Mouse (Mus musculus) kidney, postnatal 4 days (tissue): ENCODE data around the gene Galnt7.

Experiments
- DNase-seq, 2 experiments: peaks; one replicate each; pipeline ENCODE4 v3.0.0; 2021; ENCODE audit warnings: mixed read lengths in 2 of 2

Gene Galnt7

GRCm38 (mm10) chr8:57652456-57653055 is at the start of gene Galnt7:
Galnt7 (minus strand) TSS chr8:57653032.
- peak; percentile 80 to 87 for DNase-seq

- DNase-seq, result no peak
These were observed 35.8 kb upstream of the Galnt7 start for GRCm38 (mm10) chr8:57688633-57689032.

- no peak for DNase-seq
These were observed 33.0 kb upstream of the Galnt7 start for GRCm38 (mm10) chr8:57685803-57686202.

DNA sequence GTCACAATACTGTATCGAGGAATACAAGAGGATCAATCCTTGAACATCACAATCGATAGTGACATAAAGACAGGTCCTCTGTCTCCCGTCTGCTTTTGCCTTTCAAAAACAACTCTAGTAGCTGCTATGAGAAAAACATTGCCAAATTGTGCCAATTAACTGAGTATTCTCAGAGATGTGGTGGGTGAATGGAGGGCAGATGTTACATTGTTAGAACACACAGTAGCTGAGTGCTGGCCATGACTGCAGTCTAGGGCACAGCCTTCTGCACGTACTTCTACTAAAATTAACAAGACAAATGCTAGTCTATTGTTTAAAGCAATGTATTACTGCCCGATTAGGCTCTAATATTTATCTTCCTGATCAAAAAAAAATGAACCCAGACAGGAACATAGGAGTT is 27.2 kb upstream of the Galnt7 start:
- DNase-seq, result no peak

DNA sequence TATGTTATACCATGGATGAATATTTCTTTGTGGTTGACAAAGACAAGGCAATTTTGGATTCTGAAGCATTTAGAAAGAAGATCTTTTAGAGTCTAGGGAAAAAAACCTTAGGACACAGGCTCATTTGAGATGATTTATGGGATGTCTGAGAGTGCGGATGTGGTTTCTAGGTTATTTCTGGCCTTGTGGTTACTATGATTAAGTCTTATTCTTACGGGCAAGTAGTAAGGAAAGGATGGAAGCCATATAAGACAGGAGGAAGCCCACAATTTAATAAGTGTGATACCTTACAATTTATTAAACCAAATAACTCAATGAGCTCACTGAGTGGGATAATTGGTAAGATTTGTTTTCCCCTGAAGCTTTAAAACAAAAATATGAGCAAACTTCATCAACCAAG is 11.3 kb upstream of the Galnt7 start:
- DNase-seq, result no peak

DNA sequence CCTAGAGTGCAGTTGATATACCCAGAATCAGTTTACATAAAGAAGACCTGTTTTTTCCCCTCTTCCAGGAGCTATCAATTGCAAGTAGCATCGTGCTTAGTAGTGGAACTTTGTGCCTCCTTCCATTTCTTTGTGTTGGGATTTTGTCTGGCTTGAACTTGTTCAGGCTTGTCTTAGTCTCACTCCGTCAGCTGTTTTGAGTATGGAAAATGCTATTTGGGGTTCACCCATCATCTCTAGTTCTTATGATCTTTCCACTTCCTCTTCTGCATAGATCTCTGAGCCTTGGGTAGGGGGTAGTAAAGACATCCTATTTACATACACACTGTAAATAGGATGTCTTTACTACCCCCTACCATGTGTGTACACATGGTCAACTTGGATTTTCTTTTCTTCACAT is 7.2 kb upstream of the Galnt7 start:
- DNase-seq, result no peak

- no peak for DNase-seq
These were observed 3.6 kb upstream of the Galnt7 start for GRCm38 (mm10) chr8:57656446-57656845.

- DNase-seq, result no peak
These were observed 1.3 kb upstream of the Galnt7 start for GRCm38 (mm10) chr8:57654146-57654545.

- DNase-seq, result no peak
These were observed 915 bp upstream of the Galnt7 start for GRCm38 (mm10) chr8:57653768-57654125.

GRCm38 (mm10) chr8:57653056-57653767 is 380 bp upstream of the Galnt7 start:
- DNase-seq, result peak; percentile 65 to 78

DNA sequence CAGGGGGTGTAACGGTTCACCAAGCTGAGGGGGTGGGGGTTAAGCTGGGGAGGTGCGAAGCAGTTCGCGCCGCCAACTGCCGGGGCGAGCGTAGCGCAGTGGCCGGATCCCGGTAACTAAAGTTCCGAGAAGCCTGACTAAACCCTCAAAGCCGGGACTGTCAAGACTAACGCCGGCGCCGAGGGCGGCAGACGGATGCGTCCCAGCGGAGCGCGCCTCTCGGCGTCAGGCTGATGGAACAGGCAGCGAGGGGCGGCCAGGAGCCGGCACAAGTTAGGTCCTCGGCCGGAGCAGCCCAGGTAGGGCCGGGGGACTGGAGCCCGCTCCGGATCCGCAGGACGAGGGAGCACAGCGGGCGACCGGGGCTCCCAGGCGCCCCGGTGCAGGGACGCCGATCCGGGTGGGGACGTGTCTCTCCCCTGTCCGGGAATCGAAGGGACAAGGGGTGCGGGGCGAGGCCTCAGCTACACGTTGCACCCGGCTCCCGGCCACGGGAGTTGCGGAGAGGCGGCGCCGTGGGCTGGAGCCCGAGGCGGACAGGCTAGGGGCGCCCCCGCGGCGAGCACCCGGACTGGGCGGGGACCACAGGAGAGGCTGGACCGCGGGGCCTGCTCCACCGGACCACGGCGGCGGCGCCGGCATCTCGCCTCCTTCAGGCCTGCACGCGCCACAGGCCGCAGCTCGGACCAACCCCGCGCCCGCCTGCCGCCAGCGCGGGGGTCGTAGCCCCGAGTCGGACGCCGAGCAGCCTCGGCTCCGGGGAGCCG is 960 bp downstream of the Galnt7 start:
- peak; percentile 81 to 89 for DNase-seq

GRCm38 (mm10) chr8:57651357-57651688 is 1.5 kb downstream of the Galnt7 start:
- no peak for DNase-seq

GRCm38 (mm10) chr8:57650216-57650615 is 2.6 kb downstream of the Galnt7 start:
- DNase-seq, result no peak

DNA sequence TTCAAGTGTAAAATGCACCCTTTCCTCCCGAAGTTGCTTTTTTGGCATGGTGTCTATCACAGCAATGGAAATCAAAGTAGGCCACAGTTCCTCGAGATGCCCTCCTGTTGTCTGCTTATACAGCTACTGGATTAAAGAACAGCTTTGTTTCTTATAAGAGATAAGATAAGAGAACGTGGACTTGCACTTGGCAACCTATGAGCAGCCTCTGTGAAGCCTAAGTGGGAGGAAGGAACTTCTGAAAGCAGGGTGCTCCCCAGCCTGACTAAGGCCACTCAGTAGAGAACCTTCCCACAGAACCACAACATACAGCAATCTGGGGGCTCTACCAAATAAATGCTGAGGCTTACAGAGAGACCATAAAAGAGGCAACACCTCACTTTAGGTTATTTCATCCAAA is 5.3 kb downstream of the Galnt7 start:
- no peak for DNase-seq

GRCm38 (mm10) chr8:57644281-57644680 is 8.6 kb downstream of the Galnt7 start:
- no peak for DNase-seq

DNA sequence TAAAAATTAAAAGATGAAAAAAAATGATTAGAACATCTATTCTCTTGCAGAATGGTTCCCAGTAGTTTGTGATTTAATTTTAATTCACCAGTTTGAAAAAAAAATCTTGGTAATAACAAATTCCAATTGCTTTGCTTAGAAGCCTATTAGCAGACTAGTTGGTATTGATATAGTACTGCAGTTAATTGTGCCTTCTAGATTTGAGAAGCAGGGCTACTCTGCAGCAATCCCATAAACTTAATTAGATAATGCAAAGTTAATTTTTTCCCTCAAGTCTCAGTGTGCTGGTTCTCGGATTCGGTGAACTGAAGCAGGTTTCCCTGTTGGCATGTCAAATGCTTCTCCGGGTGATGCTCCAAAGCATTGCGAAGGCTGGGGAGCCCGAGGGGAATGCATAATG is 10.1 kb downstream of the Galnt7 start:
- DNase-seq, result no peak

DNA sequence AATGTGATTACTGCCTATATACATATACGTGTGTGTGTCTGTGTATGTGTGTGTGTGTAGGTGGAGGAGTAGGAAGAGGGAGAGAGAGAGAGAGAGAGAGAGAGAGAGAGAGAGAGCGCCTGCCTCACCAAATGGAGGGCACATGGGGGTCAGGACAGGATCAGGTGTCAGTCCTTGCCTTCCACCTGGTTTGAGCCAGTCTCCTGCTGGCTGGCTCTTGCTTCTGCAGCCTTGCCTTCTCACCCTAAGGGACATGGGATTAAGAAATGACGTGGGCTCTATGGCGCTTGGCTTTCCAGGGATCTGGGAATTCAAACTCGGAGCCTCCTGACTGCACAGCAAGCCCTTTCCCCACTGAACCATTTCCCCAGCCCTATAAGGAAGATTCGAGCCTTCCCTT is 13.9 kb downstream of the Galnt7 start:
- no peak for DNase-seq

DNA sequence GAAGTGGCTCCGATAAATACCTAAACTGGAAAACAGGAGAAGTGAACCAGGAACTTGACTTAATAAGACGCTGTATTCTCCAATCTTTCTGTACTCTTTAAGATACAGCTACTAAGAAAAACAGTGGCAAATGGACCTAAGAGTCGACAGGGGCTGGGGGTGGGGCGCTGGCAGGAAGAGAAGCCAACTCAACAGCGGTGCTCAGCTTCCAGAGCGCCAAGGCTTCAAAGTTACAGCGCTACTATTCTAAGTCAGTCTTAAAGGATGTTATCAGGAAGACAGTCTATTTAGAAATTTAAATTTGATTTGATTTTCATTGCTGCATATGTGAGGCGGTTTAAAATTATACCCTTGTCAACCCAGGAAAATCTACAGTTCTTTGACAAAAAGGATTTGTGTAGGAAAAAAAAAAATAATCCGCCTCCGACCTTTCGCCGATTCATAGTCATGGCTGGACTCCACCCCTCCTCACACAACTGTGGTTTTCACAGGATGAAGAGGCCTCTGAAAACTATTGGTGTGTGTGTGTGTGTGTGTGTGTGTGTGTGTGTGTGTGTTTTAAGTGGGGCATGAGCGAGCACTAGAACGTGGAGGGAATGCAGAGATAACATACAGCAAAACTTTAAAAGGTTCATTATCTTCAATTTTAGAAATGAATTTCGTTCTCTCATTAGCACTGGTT is 15.1 kb downstream of the Galnt7 start:
- no peak for DNase-seq

DNA sequence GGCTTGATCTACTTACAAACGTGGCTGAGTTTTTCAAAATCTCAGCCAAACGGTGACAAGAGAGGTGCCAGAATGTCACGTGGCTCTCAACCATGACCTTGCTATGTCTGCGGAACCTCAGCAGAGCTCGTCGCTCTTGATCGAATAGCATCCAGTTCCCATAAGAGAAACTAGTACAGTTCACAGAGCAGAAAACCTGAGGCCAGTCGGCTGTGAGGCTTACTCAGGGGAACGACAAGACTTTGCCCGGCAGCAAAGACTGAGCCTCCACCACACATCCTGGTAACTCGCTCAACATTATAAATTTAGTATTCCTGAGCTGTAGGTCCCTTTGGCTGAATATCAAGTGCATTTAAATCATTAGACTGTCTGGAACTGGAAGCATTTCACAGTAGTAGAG is 16.1 kb downstream of the Galnt7 start:
- peak; percentile 23 to 29 for DNase-seq

DNA sequence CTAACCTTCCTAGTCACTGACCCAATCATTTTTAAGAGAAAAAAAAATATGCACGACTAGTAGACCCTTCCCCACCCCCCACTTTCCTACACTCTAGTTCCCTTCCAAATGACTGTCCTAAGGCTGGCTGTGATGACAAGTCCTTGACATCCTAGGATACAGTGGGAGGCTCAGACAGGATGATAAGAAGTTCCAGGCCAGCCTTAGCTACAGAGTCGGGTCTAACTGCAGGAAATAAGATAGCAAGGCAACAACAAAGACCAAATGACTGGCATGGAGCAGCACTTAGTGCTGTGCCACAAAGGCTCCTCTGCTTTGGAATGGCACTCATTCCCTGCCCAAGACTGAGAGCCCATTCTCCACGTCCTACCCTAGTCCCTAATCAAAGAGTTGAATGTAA is 16.6 kb downstream of the Galnt7 start:
- DNase-seq, result no peak

GRCm38 (mm10) chr8:57631780-57632179 is 21.1 kb downstream of the Galnt7 start:
- no peak for DNase-seq

- no peak for DNase-seq
These were observed 22.7 kb downstream of the Galnt7 start for GRCm38 (mm10) chr8:57630148-57630547.

- no peak for DNase-seq
These were observed 23.8 kb downstream of the Galnt7 start for GRCm38 (mm10) chr8:57628787-57629664.
